Mouse (Mus musculus) adrenal gland, postnatal 10 days (tissue): ENCODE measurements around the gene Btg1. TPM values are rescaled to one million over a fixed set of nuclear protein-coding genes. Genes with fewer than 3 reads are reported as not detected.

Experiments used
- DNase-seq: peaks from one replicate; pipeline ENCODE4 v3.0.0; 2021; ENCODE audit warnings: mixed read lengths
- total RNA-seq, 2 experiments: library from RNA; stranded (reverse); gene quantifications; 2 replicates each; pipeline ENCODE4 v1.2.3; 2021

Gene Btg1
- total RNA-seq, 2 experiments from 2014 or later, result 107 to 168 TPM

DNA sequence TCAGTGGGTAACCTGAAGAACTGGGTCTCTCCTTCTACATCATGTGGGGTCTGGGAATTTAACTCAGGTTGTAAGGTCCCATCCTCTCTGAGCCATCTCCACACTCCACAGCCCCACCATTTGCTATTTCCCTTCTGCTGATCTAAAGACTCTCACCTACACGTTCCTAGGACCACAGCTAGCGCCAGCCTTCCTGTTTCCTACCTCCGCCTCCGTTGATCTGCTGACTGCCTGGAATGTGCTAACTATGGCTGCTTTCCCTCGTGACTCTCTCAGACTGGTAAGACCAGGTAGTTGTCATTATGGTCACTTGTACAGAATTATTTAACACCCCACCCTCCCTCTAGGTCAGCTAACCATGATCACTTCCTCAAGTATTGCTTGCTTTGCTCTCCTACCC is 13.3 kb downstream of the Btg1 start:
- DNase-seq, result no peak

- no peak for DNase-seq
Observed at GRCm38 (mm10) chr10:96631066-96631711, 14.4 kb downstream of the Btg1 start.

DNA sequence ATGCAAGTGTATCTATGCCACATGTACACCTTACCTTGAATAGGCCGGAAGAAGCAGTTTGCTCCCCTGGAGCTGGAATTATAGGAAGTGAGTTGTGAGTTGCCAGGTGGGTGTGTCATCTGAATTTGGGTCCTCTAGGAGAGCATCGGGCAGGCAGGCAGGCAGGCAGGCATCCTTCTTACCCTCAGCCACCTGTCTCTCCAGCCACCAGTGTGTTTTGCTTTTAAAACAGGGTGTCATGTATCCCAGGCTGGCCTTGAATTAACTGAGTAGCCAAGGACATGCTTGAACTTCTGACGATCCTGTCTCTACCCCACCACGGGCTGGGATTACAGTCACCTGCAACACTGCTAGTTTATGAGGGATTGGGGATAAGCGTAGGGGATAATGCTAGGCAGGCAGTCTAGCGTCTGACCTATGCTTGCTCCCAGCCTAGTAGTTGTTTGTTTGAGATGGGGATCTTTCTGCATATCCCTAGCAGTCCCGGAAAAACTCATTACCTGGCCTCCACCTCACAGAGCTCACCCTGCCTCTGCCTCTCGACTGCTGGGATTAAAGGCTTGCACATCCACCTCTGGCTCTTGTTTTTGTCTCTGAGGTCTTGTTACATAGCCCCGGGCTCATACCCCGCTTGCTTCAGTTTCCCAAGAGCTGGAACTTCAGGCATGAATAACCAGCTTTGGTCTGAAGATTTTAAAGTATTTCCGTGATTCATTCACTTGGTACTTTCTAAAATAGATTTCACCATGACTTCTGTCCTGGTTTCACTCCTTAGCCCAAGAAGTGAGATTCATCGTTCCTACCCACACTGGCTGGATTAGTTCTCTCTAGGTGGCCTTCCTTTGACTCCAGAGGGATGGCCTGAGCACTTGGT is 15.7 kb downstream of the Btg1 start:
- DNase-seq, result no peak

GRCm38 (mm10) chr10:96633145-96633516 is 16.3 kb downstream of the Btg1 start:
- DNase-seq, result no peak

- DNase-seq, result no peak
Observed at GRCm38 (mm10) chr10:96635472-96635871, 18.7 kb downstream of the Btg1 start.

GRCm38 (mm10) chr10:96638477-96638876 is 21.7 kb downstream of the Btg1 start:
- no peak for DNase-seq

DNA sequence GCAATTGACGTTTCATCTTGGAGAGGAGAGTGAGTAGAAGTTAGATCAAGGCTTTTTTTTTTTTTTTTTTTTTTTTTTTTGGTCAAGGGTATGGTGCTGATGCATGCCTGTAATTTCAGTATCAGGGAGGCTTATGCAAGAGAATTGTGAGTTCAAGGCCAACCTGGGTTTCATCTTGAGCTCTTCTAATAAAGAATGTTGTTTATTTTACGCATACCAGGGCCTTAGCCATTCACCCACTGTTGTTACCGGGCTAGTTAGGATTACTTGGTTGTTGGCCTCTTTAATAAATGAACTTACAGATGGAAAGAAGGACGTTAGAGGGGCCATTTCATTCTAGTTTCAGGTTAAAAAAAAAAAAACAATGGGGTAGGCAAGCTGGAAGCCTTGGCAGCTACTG is 25.2 kb downstream of the Btg1 start:
- DNase-seq, result no peak

DNA sequence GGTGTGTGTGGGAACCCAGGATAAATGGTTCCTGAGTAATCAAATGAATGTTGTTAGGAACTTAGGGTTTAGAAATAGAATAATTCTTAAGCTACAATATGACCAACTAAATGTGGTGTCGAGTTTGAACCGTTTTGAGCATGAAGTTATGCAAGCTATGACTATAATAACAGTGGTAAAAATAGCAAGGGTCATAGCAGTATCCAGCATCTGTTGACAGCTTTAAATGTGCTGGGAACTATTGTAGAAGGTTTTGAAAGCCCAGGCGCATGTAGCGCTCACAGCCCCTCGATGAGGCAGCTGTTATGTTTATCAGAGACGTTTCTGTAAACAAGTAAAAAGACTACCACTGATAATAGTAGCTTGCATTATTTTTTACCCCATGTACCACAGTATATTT is 25.9 kb downstream of the Btg1 start:
- no peak for DNase-seq

GRCm38 (mm10) chr10:96645183-96645582 is 28.4 kb downstream of the Btg1 start:
- no peak for DNase-seq

DNA sequence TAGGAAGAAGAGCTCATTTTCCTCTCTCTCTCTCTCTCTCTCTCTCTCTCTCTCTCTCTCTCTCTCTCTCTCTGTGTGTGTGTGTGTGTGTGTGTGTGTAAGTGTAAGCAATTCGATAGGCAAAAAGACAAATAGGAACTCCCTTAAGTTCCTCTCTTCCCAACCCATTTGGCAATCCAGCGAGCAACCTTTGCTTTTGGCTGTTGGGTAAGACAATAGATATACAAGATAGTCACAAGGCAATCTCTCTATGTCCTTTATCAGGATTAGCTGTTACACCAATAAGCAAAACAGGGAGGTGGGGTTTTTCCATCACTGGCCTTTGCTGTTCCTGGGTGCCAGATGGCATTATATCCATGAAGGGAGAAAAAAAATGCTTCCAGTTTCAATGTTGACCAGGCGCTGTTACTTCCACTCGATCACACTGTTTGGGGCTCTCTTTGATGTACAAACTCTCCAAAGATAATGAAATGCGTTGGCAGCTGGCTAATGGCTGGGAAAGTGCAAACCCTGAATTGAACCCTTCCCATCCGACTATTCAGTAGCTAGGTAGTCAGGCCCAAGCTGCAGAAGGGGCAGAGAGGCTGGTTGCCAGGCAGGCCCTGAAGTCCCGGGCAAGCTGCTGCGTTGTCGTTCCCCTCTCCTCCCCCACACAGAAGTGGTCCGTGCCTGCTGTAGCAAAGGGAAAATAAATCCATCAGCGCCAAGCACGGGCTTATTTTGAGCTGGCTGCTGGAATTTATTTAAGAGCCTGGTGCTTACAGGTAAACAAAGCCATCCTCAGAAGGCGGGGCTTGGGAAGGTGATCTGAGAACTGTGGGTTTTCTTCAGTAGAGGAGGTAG is 29.4 kb downstream of the Btg1 start:
- peak; percentile 34 for DNase-seq

- no peak for DNase-seq
Observed at GRCm38 (mm10) chr10:96646867-96647462, 30.2 kb downstream of the Btg1 start.

- DNase-seq, result no peak
Observed at GRCm38 (mm10) chr10:96648161-96648561, 31.4 kb downstream of the Btg1 start.

- no peak for DNase-seq
Observed at GRCm38 (mm10) chr10:96649524-96649923, 32.7 kb downstream of the Btg1 start.

- DNase-seq, result no peak
Observed at GRCm38 (mm10) chr10:96652372-96652771, 35.6 kb downstream of the Btg1 start.

- DNase-seq, result no peak
Observed at GRCm38 (mm10) chr10:96653030-96653429, 36.2 kb downstream of the Btg1 start.

DNA sequence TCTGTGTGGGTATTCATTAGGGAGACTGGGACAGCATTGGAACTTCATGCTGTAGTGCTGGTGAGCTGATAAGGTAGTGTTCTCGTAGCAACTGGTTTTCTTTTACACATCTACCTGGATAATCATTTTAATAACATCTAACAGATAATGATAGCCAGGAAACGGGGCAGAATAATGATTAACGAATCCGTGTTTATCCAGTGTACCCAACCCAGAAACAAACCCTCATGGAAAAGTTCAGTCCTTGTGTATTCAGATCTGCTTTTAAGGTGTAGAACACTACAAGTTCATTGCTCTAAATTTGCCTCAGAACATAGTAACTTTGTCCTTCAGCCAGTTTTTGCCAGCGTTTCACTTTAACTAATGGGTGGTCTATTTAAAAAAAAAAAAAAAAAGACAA is 37.3 kb downstream of the Btg1 start:
- DNase-seq, result no peak

DNA sequence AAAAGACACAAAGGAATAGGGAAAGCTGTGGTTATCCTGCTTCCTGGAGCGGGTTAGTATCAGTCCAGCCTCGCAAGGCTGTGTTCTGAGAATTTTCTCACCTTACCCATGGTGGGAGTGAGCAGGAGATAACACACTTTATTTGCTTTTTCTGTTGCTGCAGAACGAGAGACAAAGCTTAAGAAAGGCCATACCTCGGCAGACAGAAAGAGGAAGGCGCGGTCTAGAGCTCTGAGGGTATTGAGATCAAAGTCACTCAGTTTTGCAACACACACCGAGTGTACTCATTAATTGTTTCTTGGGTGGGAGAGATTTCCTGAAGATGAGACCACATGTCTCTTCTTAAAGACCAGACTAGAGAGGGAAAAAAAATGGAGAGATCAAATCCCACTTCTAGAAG is 37.8 kb downstream of the Btg1 start:
- no peak for DNase-seq

- DNase-seq, result no peak
Observed at GRCm38 (mm10) chr10:96655066-96655465, 38.3 kb downstream of the Btg1 start.

- no peak for DNase-seq
Observed at GRCm38 (mm10) chr10:96656176-96656575, 39.4 kb downstream of the Btg1 start.

DNA sequence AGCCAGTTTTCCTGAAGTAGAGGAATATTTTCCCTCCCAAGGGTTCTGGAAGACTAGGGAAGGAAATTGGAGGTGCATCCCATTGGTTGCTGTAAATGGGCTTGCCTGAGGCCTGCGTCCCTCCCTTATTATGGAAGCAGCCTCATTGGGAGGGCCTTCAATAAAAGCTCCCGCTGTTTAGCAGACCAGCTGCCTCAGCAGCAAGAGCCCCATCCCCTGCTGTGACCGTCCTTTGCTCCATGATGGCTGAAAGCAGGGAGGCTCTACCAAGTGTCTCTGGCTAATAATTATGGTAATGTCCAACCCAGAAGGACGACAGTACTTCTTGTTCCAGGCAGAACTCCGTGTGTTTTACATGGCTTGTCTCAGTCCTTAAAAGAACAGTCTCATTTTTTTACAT is 42.1 kb downstream of the Btg1 start:
- DNase-seq, result no peak

GRCm38 (mm10) chr10:96660280-96660985 is 43.6 kb downstream of the Btg1 start:
- no peak for DNase-seq

DNA sequence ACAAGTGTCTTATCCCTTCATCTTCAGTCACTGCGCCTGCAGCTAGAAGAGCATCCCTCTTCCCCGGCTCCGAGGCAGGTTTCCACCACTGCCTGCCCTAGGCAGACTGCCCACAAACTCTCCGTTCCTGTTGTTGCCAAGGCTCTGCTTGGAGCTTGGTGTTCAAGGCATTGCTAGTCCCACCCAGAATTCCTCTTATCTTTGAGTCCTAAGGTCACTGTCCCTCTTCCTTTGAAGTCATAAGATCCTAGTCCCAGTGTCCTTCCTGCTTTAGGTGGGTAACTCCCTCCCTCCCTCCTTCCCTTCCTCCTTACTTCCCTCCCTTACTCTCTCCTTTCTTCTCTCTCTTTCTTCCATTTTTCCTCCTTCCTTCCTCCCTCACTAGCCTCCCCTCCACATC is 46.2 kb downstream of the Btg1 start:
- DNase-seq, result no peak
